Mouse (Mus musculus): ENCODE data around the gene Sh3pxd2b. TPM values are rescaled to one million over a fixed set of nuclear protein-coding genes. Genes with fewer than 3 reads are reported as not detected.

Sh3pxd2b gene
- polyA plus RNA-seq, 1 experiment from 2014 or later: 25.5 TPM

DNA sequence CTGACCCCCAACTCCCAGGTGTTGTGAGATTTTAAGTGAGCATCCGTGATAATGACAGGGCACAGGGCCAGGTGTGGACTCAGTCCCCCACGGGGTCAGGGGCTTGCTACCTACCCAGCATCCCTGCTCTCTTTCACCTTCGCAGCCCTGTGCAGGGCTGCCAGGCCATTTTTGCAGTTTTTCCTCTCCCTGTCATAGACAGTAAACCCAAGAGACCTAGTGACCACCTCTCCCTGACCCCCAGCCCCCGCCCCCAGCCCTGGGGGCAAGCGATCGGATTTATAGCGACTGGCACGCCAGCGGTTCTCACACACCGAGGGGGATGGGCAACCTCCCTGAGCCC lies 385 bp upstream of the Sh3pxd2b start:
- no peaks in the 10 kb centered on the region for H3K27me3 ChIP-seq (ENCODE audit: control insufficient read depth, insufficient read depth, low read length)
- peak overlapping the region; percentile 95 for H3K9ac ChIP-seq (ENCODE audit: low read length)
- H3K9me3 ChIP-seq (ENCODE audit: control insufficient read depth, low read length): no peaks in the 10 kb centered on the region
- peaks cover 2% of the 10 kb centered on the region; the same call in 1 of the 2 replicates for H3K36me3 ChIP-seq (ENCODE audit: control insufficient read depth, insufficient read depth, low read length)
- peak overlapping the region; percentile 76 for H3K27ac ChIP-seq (replicated peaks; ENCODE audit: low read depth, low read length)
- H3K4me2 ChIP-seq (ENCODE audit: low read depth, severe bottlenecking): peak overlapping the region; percentile 85
- peaks cover 20% of the 10 kb centered on the region; the same call in 1 of the 2 replicates for H3K4me1 ChIP-seq (ENCODE audit: control insufficient read depth, insufficient read depth, low read length)
- DNase-seq (ENCODE audit: low spot score) (no peak), ATAC-seq (ENCODE audit: insufficient number of reproducible peaks, low FRiP score, low TSS enrichment, low read depth) (peak; percentile 26)
- 3% methylated on average over 10 of the region's 10 CpGs for WGBS
- peak overlapping the region; percentile 86 for H3K4me3 ChIP-seq (ENCODE audit: low read depth, low read length)

DNA sequence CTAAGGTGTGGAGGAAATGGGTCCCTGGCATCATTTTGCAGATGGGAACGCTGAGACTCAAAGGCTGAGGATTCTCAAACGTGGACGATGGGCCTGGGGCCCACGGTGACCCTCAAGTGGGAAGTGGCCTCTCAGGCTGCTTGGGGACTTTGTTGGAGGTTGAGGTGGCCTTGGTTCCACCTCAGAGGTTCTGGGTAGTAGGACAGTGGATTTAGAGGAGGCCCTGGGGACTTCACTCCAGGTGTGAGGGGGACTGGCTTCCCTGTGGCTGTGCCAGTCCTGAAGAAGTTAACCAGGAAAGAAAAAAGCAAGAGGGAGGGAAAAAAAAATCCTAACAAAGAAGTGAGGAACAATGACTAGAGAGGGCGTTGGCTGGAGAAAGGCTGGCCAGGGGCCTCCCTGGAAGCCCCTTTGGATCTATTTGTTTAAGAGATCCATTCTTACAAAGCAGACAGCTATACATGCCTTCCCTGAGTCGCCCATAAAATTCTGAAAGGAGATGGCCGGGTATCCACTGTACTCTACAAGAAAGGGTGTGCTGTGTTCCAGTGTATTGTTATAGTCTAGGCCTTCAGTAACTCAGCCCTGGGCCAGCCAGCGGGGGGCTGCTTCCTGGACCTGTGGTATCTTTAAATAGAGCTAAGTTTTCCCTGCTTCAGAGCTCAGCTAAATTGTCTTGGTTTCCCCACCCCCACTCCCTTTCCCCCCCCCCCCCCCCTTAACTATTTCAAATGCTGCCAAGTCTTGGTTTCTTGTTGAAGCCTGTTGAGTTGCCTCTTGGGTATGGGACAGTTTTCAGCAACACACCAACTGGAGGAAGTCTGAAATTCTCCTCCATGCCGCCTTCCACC lies 1.0 kb downstream of the Sh3pxd2b start:
- H3K4me3 ChIP-seq (ENCODE audit: low read depth, low read length): peak overlapping the region; percentile 86
- H3K4me2 ChIP-seq (ENCODE audit: low read depth, severe bottlenecking): peak overlapping the region; percentile 85
- H3K9me3 ChIP-seq (ENCODE audit: control insufficient read depth, low read length): no peaks in the 10 kb centered on the region
- no peaks in the 10 kb centered on the region for H3K27me3 ChIP-seq (ENCODE audit: control insufficient read depth, insufficient read depth, low read length)
- 35% methylated on average over 9 of the region's 9 CpGs for WGBS
- peaks cover 20% of the 10 kb centered on the region; the same call in 1 of the 2 replicates for H3K4me1 ChIP-seq (ENCODE audit: control insufficient read depth, insufficient read depth, low read length)
- H3K27ac ChIP-seq (replicated peaks; ENCODE audit: low read depth, low read length): peak overlapping the region; percentile 72
- H3K9ac ChIP-seq (ENCODE audit: low read length): peak overlapping the region; percentile 95
- ATAC-seq (ENCODE audit: insufficient number of reproducible peaks, low FRiP score, low TSS enrichment, low read depth) (no peak), DNase-seq (ENCODE audit: low spot score) (peak; percentile 64)
- H3K36me3 ChIP-seq (ENCODE audit: control insufficient read depth, insufficient read depth, low read length): peaks cover 2% of the 10 kb centered on the region; the same call in 1 of the 2 replicates

DNA sequence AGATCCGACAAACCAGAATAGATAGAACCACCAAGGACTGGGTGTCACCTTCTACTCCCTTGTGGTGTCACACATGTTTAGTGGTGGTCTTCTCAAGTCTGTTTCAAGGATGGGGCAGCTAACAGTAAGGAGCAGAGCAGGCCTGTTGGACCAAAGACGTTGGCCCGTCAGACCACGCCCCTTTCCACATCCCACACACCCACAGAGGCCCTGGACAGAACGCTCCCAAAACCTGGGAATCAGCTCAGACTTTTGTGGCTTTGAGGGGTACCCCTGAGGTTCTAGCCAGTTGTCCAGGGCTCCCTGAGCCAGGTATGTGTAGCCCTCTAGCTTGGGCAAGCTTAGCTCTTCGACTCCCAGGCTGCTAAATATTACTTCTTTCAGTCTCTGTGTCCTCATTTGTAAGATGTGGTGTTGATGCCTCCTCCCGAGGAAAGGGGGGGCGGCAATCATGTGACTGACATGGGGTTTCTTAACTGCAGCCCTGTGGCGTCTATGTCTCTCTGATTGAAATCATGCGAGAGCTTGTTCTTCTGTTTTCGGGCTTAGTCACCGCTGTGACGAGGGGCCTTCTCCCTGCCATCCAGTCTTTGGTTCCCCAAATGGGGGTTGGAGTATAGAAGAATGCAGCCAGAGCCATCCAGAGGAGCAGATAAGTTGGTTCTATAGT lies 1.8 kb downstream of the Sh3pxd2b start:
- Histone ChIP-seq H3K4me3 (ENCODE audit: low read depth, low read length) (peak overlapping the region; percentile 86; the same call in 1 of the 2 replicates), H3K9me3 (ENCODE audit: control insufficient read depth, low read length) (no peaks in the 10 kb centered on the region), H3K27ac (replicated peaks; ENCODE audit: low read depth, low read length) (peak overlapping the region; percentile 21; the same call in 1 of the 2 replicates), H3K36me3 (ENCODE audit: control insufficient read depth, insufficient read depth, low read length) (peaks cover 2% of the 10 kb centered on the region; the same call in 1 of the 2 replicates), H3K4me2 (ENCODE audit: low read depth, severe bottlenecking) (peak overlapping the region; percentile 85), H3K27me3 (ENCODE audit: control insufficient read depth, insufficient read depth, low read length) (no peaks in the 10 kb centered on the region), H3K9ac (ENCODE audit: low read length) (no peak overlapping the region; the same call in 1 of the 2 replicates), H3K4me1 (ENCODE audit: control insufficient read depth, insufficient read depth, low read length) (peaks cover 20% of the 10 kb centered on the region; the same call in 1 of the 2 replicates)
- ATAC-seq (ENCODE audit: insufficient number of reproducible peaks, low FRiP score, low TSS enrichment, low read depth) (no peak), DNase-seq (ENCODE audit: low spot score) (no peak)
- WGBS: 75% methylated on average over 13 of the region's 13 CpGs

DNA sequence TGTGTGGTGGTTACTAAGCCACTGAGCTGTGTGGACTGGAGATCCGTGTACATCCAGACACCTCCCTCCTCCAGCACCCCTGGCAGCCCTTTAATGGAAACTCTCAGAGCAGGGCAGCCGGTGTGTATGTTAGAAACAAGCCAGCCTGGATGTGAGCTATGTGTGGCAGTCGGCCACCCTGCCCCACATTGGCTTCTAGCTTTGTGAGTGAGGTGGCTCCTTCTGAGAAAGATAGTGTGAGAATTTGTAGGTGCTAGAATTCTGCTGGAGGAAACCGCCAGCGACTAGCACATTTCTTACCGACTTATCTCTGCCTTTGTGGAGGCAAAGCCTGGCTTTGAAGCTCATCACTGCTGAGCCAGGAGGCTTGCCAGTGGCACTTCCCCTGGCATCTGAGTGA lies 5.3 kb downstream of the Sh3pxd2b start:
- Histone ChIP-seq H3K9ac (ENCODE audit: low read length) (no peak overlapping the region), H3K4me2 (ENCODE audit: low read depth, severe bottlenecking) (no peak overlapping the region), H3K27ac (replicated peaks; ENCODE audit: low read depth, low read length) (no peak overlapping the region), H3K4me3 (ENCODE audit: low read depth, low read length) (no peak overlapping the region), H3K9me3 (ENCODE audit: control insufficient read depth, low read length) (no peaks in the 10 kb centered on the region), H3K4me1 (ENCODE audit: control insufficient read depth, insufficient read depth, low read length) (peaks cover 15% of the 10 kb centered on the region; the same call in 1 of the 2 replicates), H3K36me3 (ENCODE audit: control insufficient read depth, insufficient read depth, low read length) (peaks cover 2% of the 10 kb centered on the region; the same call in 1 of the 2 replicates), H3K27me3 (ENCODE audit: control insufficient read depth, insufficient read depth, low read length) (no peaks in the 10 kb centered on the region)
- ATAC-seq (ENCODE audit: insufficient number of reproducible peaks, low FRiP score, low TSS enrichment, low read depth) (no peak), DNase-seq (ENCODE audit: low spot score) (no peak)
- 73% methylated on average over 6 of the region's 6 CpGs for WGBS

DNA sequence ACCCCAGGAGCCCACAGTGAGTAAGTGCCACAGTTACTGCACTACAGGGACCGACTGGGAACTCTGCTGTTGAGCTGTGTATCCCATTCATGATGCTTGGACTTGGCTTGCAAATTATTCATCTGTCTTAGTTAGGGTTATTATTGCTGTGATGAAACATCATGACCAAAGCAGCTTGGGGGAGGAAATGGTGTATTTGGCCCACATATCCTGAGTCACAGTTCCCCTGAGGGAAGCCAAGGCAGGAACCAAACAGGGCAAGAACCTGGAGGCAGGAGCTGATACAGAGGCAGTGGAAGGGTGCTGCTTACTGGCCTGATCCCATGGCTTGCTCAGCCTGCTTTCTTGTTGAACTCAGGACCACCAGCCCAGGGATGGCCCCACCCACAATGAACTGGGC lies 7.8 kb downstream of the Sh3pxd2b start:
- Histone ChIP-seq H3K27me3 (ENCODE audit: control insufficient read depth, insufficient read depth, low read length) (no peaks in the 10 kb centered on the region), H3K9ac (ENCODE audit: low read length) (no peak overlapping the region), H3K4me3 (ENCODE audit: low read depth, low read length) (no peak overlapping the region), H3K4me2 (ENCODE audit: low read depth, severe bottlenecking) (no peak overlapping the region), H3K27ac (replicated peaks; ENCODE audit: low read depth, low read length) (no peak overlapping the region), H3K9me3 (ENCODE audit: control insufficient read depth, low read length) (no peaks in the 10 kb centered on the region), H3K4me1 (ENCODE audit: control insufficient read depth, insufficient read depth, low read length) (no peaks in the 10 kb centered on the region), H3K36me3 (ENCODE audit: control insufficient read depth, insufficient read depth, low read length) (peaks cover 2% of the 10 kb centered on the region; the same call in 1 of the 2 replicates)
- WGBS: 64% methylated on average over 1 of the region's 1 CpGs
- no peak for ATAC-seq (ENCODE audit: insufficient number of reproducible peaks, low FRiP score, low TSS enrichment, low read depth)
- DNase-seq (ENCODE audit: low spot score): no peak

DNA sequence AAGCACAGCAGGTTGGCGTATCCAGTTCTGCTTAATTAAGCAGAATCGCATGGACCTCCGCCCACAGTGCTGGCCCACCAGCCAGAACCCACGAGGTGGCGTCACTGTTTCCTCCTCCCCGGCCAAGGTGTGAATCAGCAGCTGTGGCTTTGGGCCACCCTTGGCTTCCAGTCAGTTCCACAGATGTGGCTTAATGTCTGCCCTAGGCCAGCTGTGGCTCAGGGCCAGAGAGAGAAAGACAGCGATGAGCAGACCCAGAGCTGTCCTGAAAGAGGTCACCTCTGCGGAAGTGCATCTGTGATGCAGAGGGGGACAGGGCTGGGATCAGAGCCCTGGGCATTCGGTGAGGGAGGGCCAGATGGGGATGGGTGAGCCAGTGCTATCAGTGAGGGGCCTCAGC lies 10.1 kb downstream of the Sh3pxd2b start:
- no peaks in the 10 kb centered on the region; the same call in 1 of the 2 replicates for H3K4me1 ChIP-seq (ENCODE audit: control insufficient read depth, insufficient read depth, low read length)
- H3K27me3 ChIP-seq (ENCODE audit: control insufficient read depth, insufficient read depth, low read length): no peaks in the 10 kb centered on the region
- H3K9ac ChIP-seq (ENCODE audit: low read length): no peak overlapping the region
- no peak overlapping the region for H3K27ac ChIP-seq (replicated peaks; ENCODE audit: low read depth, low read length)
- ATAC-seq (ENCODE audit: insufficient number of reproducible peaks, low FRiP score, low TSS enrichment, low read depth): no peak
- WGBS: 59% methylated on average over 9 of the region's 9 CpGs
- no peak overlapping the region for H3K4me2 ChIP-seq (ENCODE audit: low read depth, severe bottlenecking)
- H3K9me3 ChIP-seq (ENCODE audit: control insufficient read depth, low read length): no peaks in the 10 kb centered on the region
- H3K4me3 ChIP-seq (ENCODE audit: low read depth, low read length): no peak overlapping the region
- no peak for DNase-seq (ENCODE audit: low spot score)
- H3K36me3 ChIP-seq (ENCODE audit: control insufficient read depth, insufficient read depth, low read length): no peaks in the 10 kb centered on the region

DNA sequence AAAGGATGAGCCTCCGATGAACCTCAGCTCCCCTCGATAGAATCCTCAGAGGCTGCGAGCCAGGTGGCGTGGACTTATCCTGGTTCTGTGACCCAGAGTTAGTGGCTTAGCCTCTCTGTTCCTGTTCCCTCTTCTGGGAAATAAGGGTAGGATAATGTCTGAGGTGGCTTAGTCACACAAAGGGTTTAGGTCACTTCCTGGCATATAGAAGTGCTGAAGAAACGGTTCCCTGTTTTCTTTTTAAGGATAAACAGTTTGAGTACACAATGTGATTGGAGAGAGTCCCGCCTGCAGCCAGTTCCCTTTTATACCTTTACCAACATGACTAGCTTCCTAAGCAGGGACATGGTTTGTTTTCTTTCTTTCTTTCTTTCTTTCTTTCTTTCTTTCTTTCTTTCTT lies 10.8 kb downstream of the Sh3pxd2b start:
- Histone ChIP-seq H3K4me3 (ENCODE audit: low read depth, low read length) (no peak overlapping the region), H3K27ac (replicated peaks; ENCODE audit: low read depth, low read length) (no peak overlapping the region), H3K27me3 (ENCODE audit: control insufficient read depth, insufficient read depth, low read length) (no peaks in the 10 kb centered on the region), H3K36me3 (ENCODE audit: control insufficient read depth, insufficient read depth, low read length) (no peaks in the 10 kb centered on the region), H3K9me3 (ENCODE audit: control insufficient read depth, low read length) (no peaks in the 10 kb centered on the region), H3K4me2 (ENCODE audit: low read depth, severe bottlenecking) (no peak overlapping the region), H3K4me1 (ENCODE audit: control insufficient read depth, insufficient read depth, low read length) (peaks cover 3% of the 10 kb centered on the region; the same call in 1 of the 2 replicates), H3K9ac (ENCODE audit: low read length) (no peak overlapping the region)
- no peak for ATAC-seq (ENCODE audit: insufficient number of reproducible peaks, low FRiP score, low TSS enrichment, low read depth)
- no peak for DNase-seq (ENCODE audit: low spot score)
- 79% methylated on average over 6 of the region's 6 CpGs for WGBS

DNA sequence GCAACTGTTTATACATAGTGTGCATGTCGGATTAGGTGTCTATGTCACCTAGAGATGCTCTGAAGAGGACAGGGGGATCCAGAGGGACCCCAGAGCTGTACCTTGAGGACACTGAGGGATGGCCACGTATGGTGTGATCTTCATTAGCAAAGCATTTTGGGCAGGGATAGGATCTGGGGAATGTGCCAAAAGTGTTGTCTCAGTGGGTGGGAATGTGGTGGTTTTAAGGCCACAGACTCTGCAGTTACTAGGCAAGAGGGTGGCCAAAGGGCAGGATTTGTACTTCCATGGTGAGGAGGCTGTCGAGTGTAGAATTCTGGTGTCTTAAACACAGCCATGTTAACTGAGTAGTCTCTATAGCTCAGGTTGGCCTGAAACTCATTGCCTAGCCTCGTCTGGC lies 11.9 kb downstream of the Sh3pxd2b start:
- Histone ChIP-seq H3K9me3 (ENCODE audit: control insufficient read depth, low read length) (no peaks in the 10 kb centered on the region), H3K4me2 (ENCODE audit: low read depth, severe bottlenecking) (no peak overlapping the region), H3K27ac (replicated peaks; ENCODE audit: low read depth, low read length) (no peak overlapping the region), H3K4me3 (ENCODE audit: low read depth, low read length) (no peak overlapping the region), H3K4me1 (ENCODE audit: control insufficient read depth, insufficient read depth, low read length) (peaks cover 12% of the 10 kb centered on the region; the same call in 1 of the 2 replicates), H3K27me3 (ENCODE audit: control insufficient read depth, insufficient read depth, low read length) (no peaks in the 10 kb centered on the region), H3K9ac (ENCODE audit: low read length) (no peak overlapping the region), H3K36me3 (ENCODE audit: control insufficient read depth, insufficient read depth, low read length) (no peaks in the 10 kb centered on the region)
- ATAC-seq (ENCODE audit: insufficient number of reproducible peaks, low FRiP score, low TSS enrichment, low read depth) (no peak), DNase-seq (ENCODE audit: low spot score) (no peak)
- WGBS: 90% methylated on average over 4 of the region's 4 CpGs

Data from limb, embryonic 11.5 days (tissue).